ENCODE assay signal across 8 mouse cellular contexts in the genomic region with DNA sequence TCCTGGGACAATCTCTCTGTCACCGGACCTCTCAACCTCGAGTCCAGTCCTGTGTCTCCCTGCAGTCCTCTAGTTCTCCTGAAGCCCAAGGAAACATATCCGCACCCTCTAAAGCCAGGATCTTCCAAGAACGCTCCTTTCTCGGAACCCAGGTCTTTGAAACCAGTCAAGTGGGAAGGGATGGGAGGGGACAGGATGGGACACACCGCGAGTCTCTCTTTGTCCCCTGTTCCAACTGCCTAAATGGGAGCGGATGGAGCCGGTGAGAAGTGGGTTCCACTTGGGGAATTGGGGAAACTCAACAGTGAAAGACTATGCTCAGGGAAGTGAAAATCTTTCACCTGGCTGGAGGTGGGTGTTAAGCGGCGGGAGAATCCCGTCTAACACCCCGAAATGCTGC. TPM values are rescaled to one million over a fixed set of nuclear protein-coding genes. Genes with fewer than 3 reads are reported as not detected.
A peak's percentile ranks its signal among the peaks of the same experiment; 100 is the strongest.
DNase-seq lines count a peak whose midpoint lies in the region; ATAC-seq and TF ChIP-seq lines count a peak whose summit lies in the region.

No protein-coding gene starts in this region.

- no peaks in the 10 kb centered on the region for H3K9me3 ChIP-seq in limb, embryonic 12.5 days

- H3K4me2 ChIP-seq in limb, embryonic 12.5 days, result peak overlapping the region; percentile 85

- peaks cover 4% of the 10 kb centered on the region; the same call in 1 of the 2 replicates for H3K27me3 ChIP-seq in liver, adult 2 months (ENCODE audit: control insufficient read depth, insufficient read depth, low read length)
- peaks cover 55% of the 10 kb centered on the region for H3K27me3 ChIP-seq in limb, embryonic 12.5 days

- no peak for ATAC-seq in limb, embryonic 12.5 days (ENCODE audit: insufficient number of reproducible peaks, insufficient read depth, low FRiP score, low TSS enrichment, low read depth)

- TF ChIP-seq CTCF in liver, adult 2 months (IDR thresholded peaks at IDR 0.05; ENCODE audit: low read depth, low read length), result no peak
- no peak for TF ChIP-seq CTCF in embryonic fibroblast, embryonic 13.5 days (IDR thresholded peaks at IDR 0.05; ENCODE audit: borderline replicate concordance, insufficient read depth, low read length)

- intact Hi-C loops in left cerebral cortex, postnatal 4 days (cut with DNase I), result loop anchor here (5.0 kb wide), 1 partner anchor 108 kb away; no protein-coding TSS in a partner anchor

- H3K4me1 ChIP-seq in liver, adult 2 months (ENCODE audit: control insufficient read depth, insufficient read depth, low read length), result peaks cover 3% of the 10 kb centered on the region; the same call in 1 of the 2 replicates
- H3K4me1 ChIP-seq in embryonic fibroblast, embryonic 13.5 days (ENCODE audit: control insufficient read depth, insufficient read depth, low read length), result peaks cover 3% of the 10 kb centered on the region; the same call in 1 of the 2 replicates
- H3K4me1 ChIP-seq in limb, embryonic 12.5 days (replicated peaks), result peaks cover 4% of the 10 kb centered on the region

- 5% methylated on average over 13 of the region's 13 CpGs for WGBS in liver, adult 2 months
- 22% methylated on average over 13 of the region's 13 CpGs for WGBS in limb, embryonic 12.5 days

- H3K36me3 ChIP-seq in liver, adult 2 months (ENCODE audit: control insufficient read depth, insufficient read depth, low read length), result no peaks in the 10 kb centered on the region
- no peaks in the 10 kb centered on the region for H3K36me3 ChIP-seq in limb, embryonic 12.5 days

- no peak for TF ChIP-seq POLR2A in liver, adult 2 months (IDR thresholded peaks at IDR 0.05; ENCODE audit: extremely low read depth, insufficient read depth, low read length)
- no peak for TF ChIP-seq POLR2A in embryonic fibroblast, embryonic 13.5 days (IDR thresholded peaks at IDR 0.05; ENCODE audit: low read depth, low read length)

- no peaks in the 10 kb centered on the region for H3K79me2 ChIP-seq in liver, adult 2 months (ENCODE audit: control insufficient read depth, insufficient read depth, low read length)

- H3K4me3 ChIP-seq in liver, adult 2 months (ENCODE audit: insufficient read depth, low read depth, low read length), result peak overlapping the region; percentile 58; the same call in 1 of the 2 replicates
- peak overlapping the region; percentile 42 for H3K4me3 ChIP-seq in embryonic fibroblast, embryonic 13.5 days (ENCODE audit: insufficient read depth, low read length)
- peak overlapping the region; percentile 47 for H3K4me3 ChIP-seq in limb, embryonic 12.5 days (replicated peaks)

- H3K9ac ChIP-seq in liver, adult 2 months (ENCODE audit: low read depth, low read length), result no peak overlapping the region
- H3K9ac ChIP-seq in limb, embryonic 12.5 days (replicated peaks), result peak overlapping the region; percentile 57; the same call in 1 of the 2 replicates

- H3K27ac ChIP-seq in liver, adult 2 months (replicated peaks; ENCODE audit: insufficient read depth, low read depth, low read length), result no peak overlapping the region
- no peak overlapping the region for H3K27ac ChIP-seq in embryonic fibroblast, embryonic 13.5 days (ENCODE audit: insufficient read depth, low read length)
- H3K27ac ChIP-seq in limb, embryonic 12.5 days, result no peak overlapping the region

- no peak for DNase-seq in liver, adult 2 months (ENCODE audit: extremely low read depth, low read depth, low spot score)
- DNase-seq in liver, result no peak
- DNase-seq in retina, postnatal 1 day, result peak; percentile 25
- DNase-seq in left cerebral cortex, postnatal 4 days, result no peak
- DNase-seq in thymus, postnatal 14 days, result no peak
- DNase-seq in embryo, embryonic 10 days (ENCODE audit: low spot score), result no peak

RNA-seq across cellular contexts. Expression of a gene that starts 0.8 kb away (rescaled TPM):
- total RNA-seq in liver, adult 2 months (2014; rRNA removed), result 1.3 and 1.6 TPM in 2 replicates
- polyA plus RNA-seq in liver, adult 2 months (2012; rRNA removed), result 0.24 and 0.34 TPM in 2 replicates
- polyA plus RNA-seq in embryonic fibroblast, embryonic 13.5 days (2011; ENCODE audit: insufficient read length, low read depth, missing spikeins), result 20.1 and 48.3 TPM in 2 replicates
- polyA plus RNA-seq in limb, embryonic 12.5 days (2016; fragmentation: Nextera tagmentation; extraction: Ambion mirVana), result 17.0 and 17.2 TPM in 2 replicates
- total RNA-seq in left cerebral cortex, postnatal 4 days (2021), result 100 to 1,000 TPM; 480 to 514 TPM

Comparison
In these comparisons a context has a peak if more than half of its experiments do, and no peak if none do; other contexts are left out.
1. RNA of a gene that starts 0.8 kb away (polyA plus RNA-seq): 20.1 to 48.3 TPM in embryonic fibroblast, embryonic 13.5 days and 17.0 to 17.2 TPM in limb, embryonic 12.5 days; 0.24 to 0.34 TPM in liver, adult 2 months; every median in the first group is over 10 times any median in the second.
2. Peak in every context shown above with its lines, with median percentiles within 50 percentile points of each other: H3K4me3 ChIP-seq.